Mouse (Mus musculus) left cerebral cortex, postnatal 14 days (tissue): Measurements from ENCODE around the gene 1700008O03Rik. TPM values are rescaled to one million over a fixed set of nuclear protein-coding genes. Genes with fewer than 3 reads are reported as not detected.

ENCODE experiments used
- DNase-seq, 2 experiments: peaks; one replicate each; pipeline ENCODE4 v3.0.0; 2021 to 2022; ENCODE audit warnings: low spot score in 2 of 2, mixed read lengths in 1 of 2
- intact Hi-C: fragments of 180-260 bp; cut with DNase I; formaldehyde crosslinking; loops from one replicate; pipeline ENCODE4 v1.15.1; 2025
- total RNA-seq, 2 experiments: library from RNA; stranded (reverse); gene quantifications; 2 replicates each; pipeline ENCODE4 v1.2.3; 2021

1700008O03Rik gene
- total RNA-seq, 2 experiments from 2014 or later: 2.3 TPM

GRCm38 (mm10) chr7:44383980-44384715 is 1.5 kb downstream of the 1700008O03Rik start, which contains the start of gene Syt3:
TSS of gene Syt3 (plus strand) at chr7:44384102.
- peak; percentile 81 to 85 for DNase-seq
- intact Hi-C loops: no loop called here

GRCm38 (mm10) chr7:44382541-44382940 is 3.1 kb downstream of the 1700008O03Rik start:
- DNase-seq: peak; percentile 83 to 93
- intact Hi-C loops: no loop called here

GRCm38 (mm10) chr7:44378290-44378689 is 7.3 kb downstream of the 1700008O03Rik start:
- no peak for DNase-seq
- intact Hi-C loops: loop anchor here (5.0 kb wide), 1 partner anchor 99 kb away; no protein-coding TSS in a partner anchor

GRCm38 (mm10) chr7:44375793-44376192 is 9.8 kb downstream of the 1700008O03Rik start:
- no peak for DNase-seq
- intact Hi-C loops: loop anchor here (5.0 kb wide), 1 partner anchor 102 kb away; no protein-coding TSS in a partner anchor

GRCm38 (mm10) chr7:44375207-44375606 is 10.4 kb downstream of the 1700008O03Rik start:
- no peak for DNase-seq
- intact Hi-C loops: loop anchor here (5.0 kb wide), 1 partner anchor 102 kb away; no protein-coding TSS in a partner anchor

GRCm38 (mm10) chr7:44374756-44375155 is 10.9 kb downstream of the 1700008O03Rik start:
- intact Hi-C loops: loop anchor here (5.0 kb wide), 1 partner anchor 103 kb away; no protein-coding TSS in a partner anchor
- DNase-seq: peak in 1 of 2 experiments; percentile 33

- intact Hi-C loops: no loop called here
- peak; percentile 89 to 95 for DNase-seq
Observed at GRCm38 (mm10) chr7:44373889-44374652, 11.5 kb downstream of the 1700008O03Rik start.

GRCm38 (mm10) chr7:44373460-44373859 is 12.2 kb downstream of the 1700008O03Rik start:
- intact Hi-C loops: no loop called here

GRCm38 (mm10) chr7:44372678-44373077 is 12.9 kb downstream of the 1700008O03Rik start:
- intact Hi-C loops: no loop called here

More at GRCm38 (mm10) chr7:44373460-44373859, 12.2 kb downstream of the 1700008O03Rik start:
- DNase-seq: no peak

GRCm38 (mm10) chr7:44360792-44361301 is 24.8 kb downstream of the 1700008O03Rik start:
- intact Hi-C loops: no loop called here

More at GRCm38 (mm10) chr7:44372678-44373077, 12.9 kb downstream of the 1700008O03Rik start:
- no peak for DNase-seq

GRCm38 (mm10) chr7:44359908-44360672 is 25.5 kb downstream of the 1700008O03Rik start:
- peak; percentile 96 to 97 for DNase-seq
- intact Hi-C loops: no loop called here

More at GRCm38 (mm10) chr7:44360792-44361301, 24.8 kb downstream of the 1700008O03Rik start:
- DNase-seq: peak; percentile 36 to 52

GRCm38 (mm10) chr7:44358886-44359654 is 26.6 kb downstream of the 1700008O03Rik start:
- intact Hi-C loops: no loop called here
- DNase-seq: peak; percentile 44 to 54

- DNase-seq: no peak
Observed at GRCm38 (mm10) chr7:44358012-44358411, 27.6 kb downstream of the 1700008O03Rik start.

GRCm38 (mm10) chr7:44357531-44357930 is 28.1 kb downstream of the 1700008O03Rik start:
- DNase-seq: no peak
- intact Hi-C loops: no loop called here

More at GRCm38 (mm10) chr7:44358012-44358411, 27.6 kb downstream of the 1700008O03Rik start:
- intact Hi-C loops: no loop called here

- intact Hi-C loops: no loop called here
- peak in 1 of 2 experiments; percentile 27 for DNase-seq
Observed at GRCm38 (mm10) chr7:44356590-44357481, 28.8 kb downstream of the 1700008O03Rik start.

- intact Hi-C loops: no loop called here
- peak in 1 of 2 experiments; percentile 36 for DNase-seq
Observed at GRCm38 (mm10) chr7:44355411-44355810, 30.2 kb downstream of the 1700008O03Rik start.
